Mouse (Mus musculus) limb, embryonic 12.5 days (tissue): ENCODE data around the gene Samd10. TPM values are rescaled to one million over a fixed set of nuclear protein-coding genes. Genes with fewer than 3 reads are reported as not detected.

Experiments used
- ATAC-seq: fragments of 200-750 bp; cut with Nextera tagmentation; 2 replicates; pipeline ENCODE4 v1.8.0; 2017; ENCODE audit warnings: low read depth, moderate TSS enrichment; ENCODE audit not compliant: insufficient number of reproducible peaks, insufficient read depth, low FRiP score, low TSS enrichment
- H3K27ac ChIP-seq: fragments of 300-500 bp; sonication (generic); 2 replicates; pipeline ENCODE4 v1.5.1; 2016; ENCODE audit warnings: mild to moderate bottlenecking, moderate library complexity
- H3K27me3 ChIP-seq: fragments of 300-500 bp; sonication (generic); 2 replicates; pipeline ENCODE4 v1.6.1; 2016; ENCODE audit warnings: mild to moderate bottlenecking, moderate library complexity
- H3K36me3 ChIP-seq: fragments of 300-500 bp; sonication (generic); 2 replicates; pipeline ENCODE4 v1.6.1; 2016; ENCODE audit warnings: mild to moderate bottlenecking, moderate library complexity
- H3K4me1 ChIP-seq: fragments of 300-500 bp; sonication (generic); replicated peaks from 2 replicates; pipeline ENCODE4 v1.6.1; 2016
- H3K4me2 ChIP-seq: fragments of 300-500 bp; sonication (generic); 2 replicates; pipeline ENCODE4 v1.6.1; 2016; ENCODE audit warnings: mild to moderate bottlenecking, moderate library complexity
- H3K4me3 ChIP-seq: fragments of 300-500 bp; sonication (generic); replicated peaks from 2 replicates; pipeline ENCODE4 v1.5.1; 2016; ENCODE audit warnings: mild to moderate bottlenecking
- H3K9ac ChIP-seq: fragments of 300-500 bp; sonication (generic); replicated peaks from 2 replicates; pipeline ENCODE4 v1.6.1; 2016; ENCODE audit warnings: mild to moderate bottlenecking, moderate library complexity
- H3K9me3 ChIP-seq: fragments of 300-500 bp; sonication (generic); 2 replicates; pipeline ENCODE4 v1.6.1; 2016; ENCODE audit warnings: mild to moderate bottlenecking, moderate library complexity
- WGBS: fragments of 180-500 bp; shearing (Covaris S2); methylation state at CpG from one replicate; pipeline ENCODE4 v1.1.7; 2016; 5-methylcytosine and 5-hydroxymethylcytosine counted together
- polyA plus RNA-seq: library from polyadenylated mRNA; unstranded; fragments of >200 nt; fragmentation: Nextera tagmentation; extraction: Ambion mirVana; gene quantifications from 2 replicates; pipeline ENCODE4 v1.2.1, GENCODE M21; 2016

Gene Samd10
- polyA plus RNA-seq, 1 experiment from 2014 or later = 11.6 TPM

DNA sequence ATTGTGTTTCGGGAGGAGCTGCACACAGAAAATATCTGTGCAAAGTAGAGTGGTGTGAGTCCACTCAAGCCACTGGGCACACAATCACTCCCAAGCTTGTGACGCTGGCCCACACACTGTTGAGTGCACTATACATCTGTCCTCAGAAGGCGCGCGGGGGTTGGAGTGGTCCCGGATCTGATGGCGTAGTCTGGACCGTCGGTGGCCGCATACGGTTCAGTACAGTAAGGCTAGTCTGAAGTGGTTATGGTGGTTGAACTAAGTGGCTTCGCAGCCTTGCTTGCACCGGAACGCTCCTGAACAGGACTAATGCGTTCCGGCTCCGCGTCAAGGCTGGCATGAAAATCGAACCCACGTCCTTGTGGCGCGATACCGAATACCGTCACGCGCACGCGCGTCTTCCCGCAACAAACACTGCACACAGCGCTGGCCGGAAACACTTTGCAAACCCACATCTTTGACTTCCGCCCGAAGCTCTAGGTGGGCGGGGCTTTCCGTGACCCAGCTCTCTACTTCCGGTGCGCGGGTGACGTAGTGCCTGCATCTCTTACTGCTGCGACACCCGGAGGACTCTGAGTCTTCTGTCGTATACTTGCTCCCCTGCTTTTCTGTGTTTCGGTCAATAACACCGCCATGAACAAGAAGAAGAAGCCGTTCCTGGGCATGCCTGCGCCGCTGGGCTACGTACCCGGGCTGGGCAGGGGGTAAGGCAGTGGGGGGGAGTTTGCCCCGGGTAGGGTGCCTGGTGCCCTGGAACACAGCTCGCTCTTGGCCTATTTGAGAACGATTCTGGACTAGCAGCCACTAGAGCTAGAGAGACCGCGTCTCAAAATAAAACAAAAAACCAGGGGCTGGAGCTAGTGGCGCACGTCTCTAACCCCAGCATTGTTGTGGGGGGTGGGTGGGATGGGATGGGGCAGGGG, 2.1 kb upstream of the Samd10 start:
- Histone ChIP-seq H3K27me3 (peaks cover 27% of the 10 kb centered on the region), H3K9ac (peak overlapping the region; percentile 88), H3K9me3 (no peaks in the 10 kb centered on the region), H3K4me1 (peaks cover 27% of the 10 kb centered on the region), H3K27ac (peak overlapping the region; percentile 77), H3K4me2 (peak overlapping the region; percentile 77), H3K36me3 (0 out of 2 replicates have a peak, but pooled peaks cover 5% of the 10 kb centered on the region), H3K4me3 (peak overlapping the region; percentile 93)
- peak; percentile 95 for ATAC-seq
- WGBS = 1% methylated on average over 57 of the region's 57 CpGs

DNA sequence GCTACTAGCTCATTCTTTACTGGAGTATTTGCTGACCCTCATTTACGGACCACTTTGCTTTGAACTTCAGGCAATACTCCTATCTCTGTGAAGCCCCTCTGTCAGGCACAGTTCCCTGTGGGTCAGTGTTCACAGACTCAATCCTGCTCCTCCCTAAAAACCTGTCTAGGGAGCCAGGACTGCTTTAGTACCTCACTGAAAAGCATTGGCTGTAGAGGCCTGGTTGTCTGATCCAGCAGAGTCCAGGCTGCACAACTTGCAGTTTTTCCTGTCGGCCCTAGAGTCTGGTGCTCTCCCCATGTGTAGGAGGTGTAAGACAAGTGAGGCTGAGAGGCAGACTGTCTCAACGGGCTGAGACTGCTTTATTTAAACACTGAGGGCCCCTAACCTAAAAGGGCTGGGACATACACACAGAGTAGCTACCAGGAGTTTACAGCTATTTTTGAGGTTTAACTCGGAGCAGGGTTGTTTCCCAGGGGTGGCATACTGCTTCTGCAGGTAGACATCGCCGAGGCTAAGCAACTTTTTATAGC, 1.3 kb upstream of the Samd10 start:
- Histone ChIP-seq H3K27ac (peak overlapping the region; percentile 77; the same call in 1 of the 2 replicates), H3K4me3 (peak overlapping the region; percentile 93), H3K36me3 (no peaks in the 10 kb centered on the region), H3K9me3 (no peaks in the 10 kb centered on the region), H3K9ac (peak overlapping the region; percentile 88; the same call in 1 of the 2 replicates), H3K4me2 (peak overlapping the region; percentile 77), H3K27me3 (peaks cover 27% of the 10 kb centered on the region), H3K4me1 (peaks cover 27% of the 10 kb centered on the region)
- ATAC-seq = no peak
- WGBS = 55% methylated on average over 6 of the region's 6 CpGs

DNA sequence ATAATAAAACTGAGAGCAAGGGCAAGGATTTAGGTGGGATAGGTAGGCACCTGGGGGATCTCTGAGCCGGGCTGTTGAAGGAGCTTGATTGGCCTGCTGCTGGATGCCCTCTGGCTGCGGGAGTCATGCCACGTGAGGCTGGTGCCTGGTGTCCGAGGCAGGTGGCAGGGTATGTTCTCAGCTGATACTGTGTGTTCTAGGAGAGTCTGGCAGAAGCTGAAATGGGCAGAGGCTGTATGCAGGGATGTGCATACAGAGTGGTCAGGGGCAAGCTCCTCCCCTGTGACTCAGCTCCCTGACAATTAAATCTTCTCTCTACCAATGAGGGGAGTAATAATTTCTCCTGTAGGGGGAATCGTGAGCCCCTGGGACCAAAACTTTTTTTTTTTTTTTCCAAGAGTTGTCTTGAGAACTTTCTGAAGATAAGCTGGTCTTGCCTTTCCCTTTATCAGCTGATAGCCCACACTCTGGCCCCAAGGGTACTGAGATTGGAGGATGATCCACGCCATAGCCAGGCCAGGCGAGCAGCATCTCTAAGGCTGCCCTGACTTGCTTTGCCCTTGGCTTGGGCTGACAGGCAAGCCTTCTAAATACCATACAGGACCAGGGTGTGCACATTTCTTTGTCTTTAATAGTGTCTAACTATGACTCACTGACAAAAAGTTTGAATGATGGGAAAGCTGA, 1.5 kb downstream of the Samd10 start:
- no peak for ATAC-seq
- WGBS = 70% methylated on average over 7 of the region's 7 CpGs
- Histone ChIP-seq H3K27me3 (peaks cover 27% of the 10 kb centered on the region), H3K36me3 (no peaks in the 10 kb centered on the region), H3K9ac (no peak overlapping the region), H3K4me3 (no peak overlapping the region), H3K9me3 (no peaks in the 10 kb centered on the region), H3K4me1 (peaks cover 29% of the 10 kb centered on the region), H3K27ac (no peak overlapping the region), H3K4me2 (no peak overlapping the region)

DNA sequence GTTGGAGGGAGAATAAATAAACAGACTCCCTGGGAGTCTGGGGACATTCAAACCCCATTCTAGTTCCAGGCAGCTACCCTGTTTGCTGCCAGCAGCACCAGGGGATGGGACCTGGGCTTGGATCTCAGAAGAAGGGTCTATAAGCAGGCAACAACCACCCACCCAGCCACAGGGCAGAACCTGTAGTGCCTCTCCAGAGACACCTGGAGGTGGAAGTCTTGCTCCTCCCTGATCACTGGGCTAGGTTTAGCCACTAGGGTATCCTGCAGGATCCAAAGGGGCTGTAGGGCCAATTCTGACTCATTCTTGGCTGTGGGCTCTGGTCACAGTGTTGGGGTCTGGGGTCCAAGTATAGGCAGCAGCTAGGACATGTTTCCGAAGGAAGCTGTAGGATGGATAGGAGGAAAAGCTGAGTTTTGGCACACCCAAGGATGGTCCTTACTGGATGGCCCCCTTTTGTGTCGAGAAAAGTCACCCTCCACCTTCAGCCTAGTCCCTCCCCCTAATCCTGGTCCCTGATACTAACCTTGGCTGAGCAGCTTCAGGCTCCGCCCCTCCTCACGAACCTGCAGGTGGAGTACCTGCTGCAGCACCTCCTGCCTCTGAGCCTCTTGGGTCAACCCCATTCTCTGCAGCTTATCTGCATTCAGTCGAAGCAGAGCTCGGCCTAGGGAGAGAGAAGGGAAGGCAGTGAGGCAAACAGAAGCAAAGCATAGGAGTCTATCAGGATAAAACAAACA, 2.6 kb downstream of the Samd10 start:
- no peak overlapping the region for H3K27ac ChIP-seq
- H3K4me2 ChIP-seq = no peak overlapping the region
- no peak for ATAC-seq
- peaks cover 27% of the 10 kb centered on the region for H3K27me3 ChIP-seq
- no peak overlapping the region for H3K4me3 ChIP-seq
- no peaks in the 10 kb centered on the region for H3K9me3 ChIP-seq
- WGBS = 41% methylated on average over 6 of the region's 6 CpGs
- no peaks in the 10 kb centered on the region for H3K36me3 ChIP-seq
- H3K9ac ChIP-seq = no peak overlapping the region
- peaks cover 27% of the 10 kb centered on the region for H3K4me1 ChIP-seq

DNA sequence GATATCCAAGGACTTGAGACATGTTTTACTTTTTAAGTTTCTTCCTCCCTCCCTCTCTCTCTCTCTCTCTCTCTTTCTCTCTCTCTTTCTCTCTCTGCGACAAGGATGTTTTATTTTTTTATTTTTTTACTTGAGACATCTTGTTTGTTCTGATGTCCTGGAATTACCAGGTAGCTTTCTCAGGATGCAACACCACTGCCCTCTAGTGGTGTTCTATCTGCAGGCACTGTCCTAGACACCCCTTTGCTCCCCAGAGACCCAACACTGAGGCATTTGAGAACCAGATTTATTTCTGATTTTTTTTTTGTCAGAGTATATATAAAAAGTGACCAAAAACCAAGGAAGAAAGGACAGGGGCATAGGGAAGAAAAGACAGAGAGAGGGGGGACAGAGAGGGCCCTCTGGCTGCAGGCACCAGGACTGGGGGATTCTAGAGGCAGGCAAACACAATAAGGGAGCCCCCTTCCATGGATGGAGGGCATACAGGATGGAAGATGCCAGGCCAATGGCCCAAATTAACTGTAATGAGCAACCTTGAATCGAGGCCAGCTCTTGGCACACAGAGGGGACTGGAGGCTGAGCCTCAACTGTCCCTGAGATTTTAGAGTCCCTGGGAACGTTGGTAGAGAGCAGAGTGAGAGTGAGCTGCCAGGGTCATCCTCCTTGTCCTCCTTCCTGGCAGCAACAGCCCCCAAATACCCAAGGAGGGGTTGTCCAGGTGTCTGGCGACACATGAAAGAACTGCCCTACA, 3.9 kb downstream of the Samd10 start:
- no peak overlapping the region for H3K4me3 ChIP-seq
- H3K9me3 ChIP-seq = no peaks in the 10 kb centered on the region
- no peak overlapping the region for H3K27ac ChIP-seq
- no peak for ATAC-seq
- H3K4me1 ChIP-seq = peaks cover 27% of the 10 kb centered on the region
- H3K9ac ChIP-seq = no peak overlapping the region
- peaks cover 8% of the 10 kb centered on the region for H3K36me3 ChIP-seq
- H3K4me2 ChIP-seq = no peak overlapping the region
- peaks cover 24% of the 10 kb centered on the region for H3K27me3 ChIP-seq
- WGBS = 71% methylated on average over 4 of the region's 4 CpGs

DNA sequence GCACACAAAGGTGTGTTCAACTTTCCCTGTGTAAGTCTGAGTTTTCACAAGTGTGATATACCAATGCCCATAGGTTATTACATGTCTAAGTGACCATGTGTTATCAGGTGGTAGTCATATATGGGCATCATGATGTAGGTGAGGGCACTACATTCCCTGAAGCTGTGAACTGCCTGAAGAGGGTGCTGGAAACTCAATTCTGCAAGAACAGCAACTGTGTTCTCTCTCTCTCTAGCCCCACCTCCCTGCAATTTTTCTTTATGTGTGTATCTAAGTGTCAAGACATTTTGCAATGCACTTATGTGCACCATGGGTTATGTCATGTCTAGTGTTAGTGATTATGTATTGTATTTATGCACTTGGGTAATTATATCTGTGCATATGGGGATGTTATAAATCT, 5.1 kb downstream of the Samd10 start:
- no peaks in the 10 kb centered on the region for H3K9me3 ChIP-seq
- no peak overlapping the region for H3K4me2 ChIP-seq
- H3K4me1 ChIP-seq = peaks cover 27% of the 10 kb centered on the region
- H3K9ac ChIP-seq = no peak overlapping the region
- H3K4me3 ChIP-seq = no peak overlapping the region
- peaks cover 20% of the 10 kb centered on the region for H3K36me3 ChIP-seq
- no peak for ATAC-seq
- peaks cover 14% of the 10 kb centered on the region for H3K27me3 ChIP-seq
- no peak overlapping the region for H3K27ac ChIP-seq

DNA sequence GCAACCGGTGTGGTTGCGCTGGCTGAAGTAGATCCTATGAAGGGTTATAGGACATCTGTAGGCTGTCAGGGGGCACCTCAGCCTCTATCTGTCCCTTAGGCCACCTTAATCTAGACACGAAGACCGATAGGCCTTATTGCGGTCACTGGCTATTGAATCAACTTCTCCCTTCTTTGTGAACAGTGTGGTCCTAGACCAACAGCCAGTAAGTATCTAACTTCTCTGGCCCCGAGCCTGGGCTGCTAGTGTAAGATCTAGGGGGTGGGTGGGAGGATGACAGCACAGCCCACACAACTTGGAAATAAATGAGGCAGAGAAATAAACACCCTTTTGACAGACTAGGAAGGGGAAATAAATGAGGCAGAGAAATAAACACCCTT, 6.0 kb downstream of the Samd10 start:
- peaks cover 29% of the 10 kb centered on the region for H3K36me3 ChIP-seq
- ATAC-seq = peak; percentile 13; the same call in 1 of the 2 replicates
- peaks cover 20% of the 10 kb centered on the region for H3K4me1 ChIP-seq
- H3K4me3 ChIP-seq = peak overlapping the region; percentile 95
- H3K9ac ChIP-seq = peak overlapping the region; percentile 89
- peak overlapping the region; percentile 85 for H3K4me2 ChIP-seq
- H3K27me3 ChIP-seq = peaks cover 4% of the 10 kb centered on the region; the same call in 1 of the 2 replicates
- no peaks in the 10 kb centered on the region for H3K9me3 ChIP-seq
- WGBS = 6% methylated on average over 6 of the region's 6 CpGs
- H3K27ac ChIP-seq = peak overlapping the region; percentile 82; the same call in 1 of the 2 replicates

DNA sequence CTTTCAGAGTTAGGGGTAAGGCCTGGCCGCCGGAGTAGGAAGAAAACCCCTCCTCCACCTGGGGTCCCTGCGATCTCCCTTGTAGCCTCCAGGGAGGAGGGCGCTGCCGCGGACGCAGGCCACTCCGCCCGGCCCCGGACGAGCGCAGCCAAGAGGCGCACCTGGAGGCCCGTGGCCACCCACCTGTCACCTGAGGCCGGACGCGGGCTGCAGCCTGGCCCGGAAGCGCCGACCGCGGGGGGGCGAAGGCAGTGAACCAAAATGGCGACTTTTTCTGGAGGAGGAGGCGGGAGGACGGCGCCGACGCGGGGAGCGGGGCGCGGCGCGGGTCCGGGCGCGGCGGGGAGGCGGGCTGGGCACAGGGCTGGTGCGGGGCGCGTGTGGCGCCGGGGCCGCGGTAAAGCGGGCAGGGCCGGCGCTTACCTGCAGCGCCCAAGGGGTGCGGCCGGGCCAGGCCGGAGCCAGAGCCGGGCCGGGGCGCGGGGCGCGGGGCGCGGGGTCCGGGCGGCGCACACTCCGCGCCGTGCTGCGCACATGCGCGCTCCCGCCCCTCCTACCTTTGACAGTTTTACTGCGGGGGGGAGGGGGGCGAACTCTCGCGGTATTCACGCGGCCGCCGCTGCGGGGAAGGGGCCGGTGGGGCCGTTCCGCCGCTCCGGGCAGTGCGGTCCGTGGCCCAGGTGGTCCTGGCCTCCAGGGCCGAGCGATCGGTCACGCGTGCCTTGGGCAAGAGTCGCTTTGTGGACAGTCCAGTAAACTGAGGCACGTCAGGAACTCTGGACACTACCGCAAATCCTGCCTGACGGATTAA, 6.6 kb downstream of the Samd10 start, which contains the start of gene Zfp512b:
Gene Zfp512b, minus strand, starts transcription at position 573 of the 811 bp plus-strand sequence.
- Histone ChIP-seq H3K4me3 (peak within 1 kb of the TSS; percentile 95), H3K36me3 (peaks cover 35% of the 10 kb centered on the region), H3K27me3 (no peaks in the 10 kb centered on the region), H3K27ac (peak within 1 kb of the TSS; percentile 82), H3K4me1 (peaks cover 17% of the 10 kb centered on the region), H3K9me3 (no peaks in the 10 kb centered on the region), H3K4me2 (peak within 1 kb of the TSS; percentile 85), H3K9ac (peak within 1 kb of the TSS; percentile 89)
- ATAC-seq = peak; percentile 71
- WGBS = under 1% methylated on average over 88 of the region's 97 CpGs

DNA sequence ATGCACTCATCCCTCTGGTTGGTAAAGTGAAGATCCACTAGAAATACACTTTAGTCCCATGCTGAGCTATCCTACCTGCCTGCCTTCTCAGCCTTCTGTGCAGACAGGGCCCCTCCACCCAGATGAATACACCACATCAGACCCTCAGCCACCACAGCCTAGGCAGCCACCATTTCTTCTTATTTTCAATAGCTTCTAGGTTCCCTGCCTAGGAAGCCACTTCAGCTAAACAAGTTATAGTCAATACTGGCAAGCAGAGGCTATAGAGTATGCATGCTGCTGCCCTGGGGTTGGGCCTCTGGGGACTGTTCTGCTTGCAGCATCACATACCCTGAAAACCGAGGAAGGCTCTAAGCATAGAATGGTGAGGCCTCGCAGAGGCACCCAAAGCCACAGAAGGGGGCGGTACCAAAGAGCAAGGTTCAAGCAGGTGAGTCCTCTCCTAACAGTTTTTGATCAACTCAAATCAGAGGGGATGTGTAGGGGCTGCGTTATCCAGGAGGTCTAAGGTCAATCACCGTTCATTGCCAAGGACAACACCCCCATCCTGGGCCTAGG, 7.4 kb downstream of the Samd10 start, which contains the start of gene Prpf6:
Gene Prpf6, plus strand, starts transcription at position 341 of the 558 bp plus-strand sequence.
- peak within 1 kb of the TSS; percentile 89 for H3K9ac ChIP-seq
- H3K27me3 ChIP-seq = no peaks in the 10 kb centered on the region
- peak within 1 kb of the TSS; percentile 95 for H3K4me3 ChIP-seq
- peaks cover 17% of the 10 kb centered on the region for H3K4me1 ChIP-seq
- H3K36me3 ChIP-seq = peaks cover 43% of the 10 kb centered on the region
- no peak for ATAC-seq
- WGBS = 28% methylated on average over 5 of the region's 5 CpGs
- H3K4me2 ChIP-seq = peak within 1 kb of the TSS; percentile 85
- peak within 1 kb of the TSS; percentile 82 for H3K27ac ChIP-seq
- no peaks in the 10 kb centered on the region for H3K9me3 ChIP-seq
